Mouse (Mus musculus) gastrocnemius, adult 18-20 months (tissue): ENCODE results near the gene Tekt1. TPM values are rescaled to one million over a fixed set of nuclear protein-coding genes. Genes with fewer than 3 reads are reported as not detected.

Experiments used
- microRNA-seq: library from miRNA; unstranded; fragments of <30 nt; microRNA quantifications from one replicate; pipeline ENCODE4 v1.2.0, GENCODE M21; 2021
- total RNA-seq, 2 experiments: library from RNA; stranded (reverse); gene quantifications; 2 replicates each; pipeline ENCODE4 v1.2.3; 2021

Gene Tekt1
- total RNA-seq, 2 experiments from 2014 or later: 1.6 to 3.4 TPM

Small RNA genes within 50 kb of the gene (microRNA-seq; reads per million reads assigned to microRNA genes)
- not detected for gene Mir6338

Other genes with a start within 250 kb of the Tekt1 start
- 1 to 10 TPM; 2.0 to 2.3 TPM for gene Pitpnm3, start 226.7 kb downstream of the Tekt1 start, total RNA-seq
- gene Gm43951, start 155.6 kb downstream of the Tekt1 start, total RNA-seq: under 1 TPM; 0.09 to 0.17 TPM
- gene 4933427D14Rik, start 155.0 kb downstream of the Tekt1 start, total RNA-seq: 1 to 10 TPM in 1 of 2 experiments, under 1 TPM in 1; 0.83 to 1.0 TPM
- gene Txndc17, start 154.9 kb downstream of the Tekt1 start, total RNA-seq: 10 to 100 TPM; 31.7 to 34.4 TPM
- 1 to 10 TPM; 6.9 to 7.1 TPM for gene Med31, start 146.8 kb downstream of the Tekt1 start, total RNA-seq
- gene Slc13a5, start 95.2 kb downstream of the Tekt1 start, total RNA-seq: not detected
- 1 to 10 TPM; 2.3 to 2.8 TPM for gene Xaf1, start 60.8 kb downstream of the Tekt1 start, total RNA-seq
- gene Fbxo39, start 48.0 kb downstream of the Tekt1 start, total RNA-seq: not detected
- 100 to 1,000 TPM; 311 to 327 TPM for gene Smtnl2, start 49.3 kb upstream of the Tekt1 start, total RNA-seq
- gene Ggt6, start 73.1 kb upstream of the Tekt1 start, total RNA-seq: 1 to 10 TPM; 2.1 to 2.3 TPM
- 10 to 100 TPM; 54.7 to 63.3 TPM for gene Mybbp1a, start 78.9 kb upstream of the Tekt1 start, total RNA-seq
- 10 to 100 TPM; 26.5 to 42.7 TPM for gene Spns2, start 127.5 kb upstream of the Tekt1 start, total RNA-seq
- under 1 TPM; 0.19 to 0.39 TPM for gene Spns3, start 188.1 kb upstream of the Tekt1 start, total RNA-seq
- gene Ube2g1, start 244.8 kb upstream of the Tekt1 start, total RNA-seq: 10 to 100 TPM; 81.3 to 82.5 TPM